ENCODE assay signal across 8 mouse cellular contexts in genomic region chr11:95413641-95414535, GRCm38 (mm10). TPM values are rescaled to one million over a fixed set of nuclear protein-coding genes. Genes with fewer than 3 reads are reported as not detected.
DNase-seq lines count a peak whose midpoint lies in the region; ATAC-seq lines count a peak whose summit lies in the region.

Spop (plus strand) TSS chr11:95414080.

- intact Hi-C loops in gastrocnemius, postnatal 14 days (cut with DNase I; ENCODE audit: low total_unique reads), result no loop called here
- intact Hi-C loops in left cerebral cortex, postnatal 10 days (cut with DNase I), result no loop called here

- DNase-seq in adipocyte (ENCODE audit: low spot score), result peak; percentile 96
- peak; percentile 96 for DNase-seq in embryo, embryonic 10 days (ENCODE audit: low spot score)
- peak; percentile 94 for DNase-seq in gastrocnemius, postnatal 14 days
- DNase-seq in left cerebral cortex, postnatal 10 days (ENCODE audit: extremely low spot score in 1 of 2, low spot score in 2 of 2), result peak; percentile 80 to 94
- DNase-seq in right cerebral cortex, postnatal 25 days, result peak; percentile 86
- DNase-seq in urinary bladder, postnatal 4 days (ENCODE audit: low spot score in 2 of 2), result peak; percentile 91 to 93

- peak; percentile 79 for ATAC-seq in inflammation-experienced regulatory T-cells, adult 6 months
- ATAC-seq in megakaryocyte-erythroid progenitor cell, adult 5-6 weeks (replicated peaks; ENCODE audit: low FRiP score, low TSS enrichment, poor library complexity, severe bottlenecking), result peak; percentile 85

RNA-seq across cellular contexts. Expression of gene Spop, which starts in this region (rescaled TPM):
- 100 to 1,000 TPM; 173 to 190 TPM for total RNA-seq in gastrocnemius, postnatal 14 days (2021)
- 100 to 1,000 TPM; 127 to 172 (median 157) TPM for polyA plus RNA-seq in inflammation-experienced regulatory T-cells, adult 6 months (2017; shearing (Covaris generic))
- total RNA-seq in left cerebral cortex, postnatal 10 days (2021), result 100 to 1,000 TPM; 140 to 143 TPM
- total RNA-seq in megakaryocyte-erythroid progenitor cell, adult 5-6 weeks (2014; fragmentation: Nextera tagmentation), result 51.5 and 55.3 TPM in 2 replicates
- total RNA-seq in megakaryocyte-erythroid progenitor cell, adult 5-6 weeks (2017), result 37.5 and 45.5 TPM in 2 replicates

Comparison
In these comparisons a context has a peak if more than half of its experiments do, and no peak if none do; other contexts are left out.
1. Peak in every context shown above with its lines: DNase-seq and ATAC-seq.